In genomic region chr5:4773090-4773772, GRCm38 (mm10) we compare ENCODE assay signal across 17 mouse cellular contexts. TPM values are rescaled to one million over a fixed set of nuclear protein-coding genes. Genes with fewer than 3 reads are reported as not detected.
DNase-seq lines count a peak whose midpoint lies in the region; ATAC-seq and TF ChIP-seq lines count a peak whose summit lies in the region.
"Had no signal": no experiment of that assay in that cellular context is flagged by ENCODE, and none has a peak within 500 bp of the region (broad histone marks: within the 10 kb centered on the region; RNA-seq: fewer than 3 reads in every experiment).

No protein-coding gene starts in this region.

- H3K36me3 ChIP-seq in hindbrain, embryonic 11.5 days (ENCODE audit: control insufficient read depth, insufficient read depth, low read length): no peaks in the 10 kb centered on the region
- no peaks in the 10 kb centered on the region for H3K36me3 ChIP-seq in hindbrain, embryonic 13.5 days
- no peaks in the 10 kb centered on the region for H3K36me3 ChIP-seq in forebrain, embryonic 10.5 days (replicated peaks)
- no peaks in the 10 kb centered on the region for H3K36me3 ChIP-seq in hindbrain, embryonic 16.5 days (ENCODE audit: control insufficient read depth, insufficient read depth, low read length)
- no peaks in the 10 kb centered on the region for H3K36me3 ChIP-seq in midbrain, postnatal 0 days (ENCODE audit: insufficient read depth, low read length)
- H3K36me3 ChIP-seq: heart, embryonic 12.5 days; limb, embryonic 12.5 days; liver, embryonic 13.5 days; lung, embryonic 15.5 days had no signal

- H3K4me2 ChIP-seq in hindbrain, embryonic 11.5 days (replicated peaks; ENCODE audit: low read depth, low read length): no peak overlapping the region
- H3K4me2 ChIP-seq in hindbrain, embryonic 13.5 days: no peak overlapping the region
- H3K4me2 ChIP-seq in hindbrain, embryonic 16.5 days (ENCODE audit: low read length): no peak overlapping the region
- no peak overlapping the region for H3K4me2 ChIP-seq in midbrain, postnatal 0 days (ENCODE audit: low read depth, low read length, poor library complexity, severe bottlenecking)
- H3K4me2 ChIP-seq: heart, embryonic 12.5 days; limb, embryonic 12.5 days; liver, embryonic 13.5 days; lung, embryonic 15.5 days had no signal

- no peak overlapping the region for H3K27ac ChIP-seq in hindbrain, embryonic 11.5 days (ENCODE audit: low read depth, low read length)
- no peak overlapping the region for H3K27ac ChIP-seq in hindbrain, embryonic 13.5 days
- H3K27ac ChIP-seq in forebrain, embryonic 10.5 days: peak overlapping the region; percentile 64
- no peak overlapping the region for H3K27ac ChIP-seq in hindbrain, embryonic 16.5 days (ENCODE audit: low read depth, low read length)
- H3K27ac ChIP-seq in midbrain, postnatal 0 days (ENCODE audit: low read depth, low read length): no peak overlapping the region
- H3K27ac ChIP-seq: layer of hippocampus, adult 2 months; left cerebral cortex, adult 2 months; limb, embryonic 12.5 days; liver, embryonic 13.5 days; lung, embryonic 15.5 days had no signal

- 0 out of 2 replicates have a peak, but pooled peaks have one; percentile 10 for TF ChIP-seq CTCF in midbrain, postnatal 0 days (IDR thresholded peaks at IDR 0.05)

- H3K4me1 ChIP-seq in hindbrain, embryonic 11.5 days (replicated peaks; ENCODE audit: control insufficient read depth, insufficient read depth, low read length): no peaks in the 10 kb centered on the region; the same call in 1 of the 2 replicates
- H3K4me1 ChIP-seq in hindbrain, embryonic 13.5 days (replicated peaks): 0 out of 2 replicates have a peak, but pooled peaks cover 7% of the 10 kb centered on the region
- H3K4me1 ChIP-seq in forebrain, embryonic 10.5 days: peaks cover 17% of the 10 kb centered on the region
- H3K4me1 ChIP-seq in hindbrain, embryonic 16.5 days (ENCODE audit: control insufficient read depth, insufficient read depth, low read depth, low read length): peaks cover 5% of the 10 kb centered on the region; the same call in 1 of the 2 replicates
- H3K4me1 ChIP-seq in midbrain, postnatal 0 days (ENCODE audit: insufficient read depth, low read length): 0 out of 2 replicates have a peak, but pooled peaks cover 3% of the 10 kb centered on the region
- H3K4me1 ChIP-seq: heart, embryonic 12.5 days; liver, embryonic 13.5 days; lung, embryonic 15.5 days had no signal

- 30% methylated on average over 9 of the region's 9 CpGs for WGBS in hindbrain, embryonic 11.5 days
- 13% methylated on average over 9 of the region's 9 CpGs for WGBS in hindbrain, embryonic 13.5 days
- WGBS in forebrain, embryonic 10.5 days: 34% methylated on average over 9 of the region's 9 CpGs
- WGBS in hindbrain, embryonic 16.5 days: 22% methylated on average over 9 of the region's 9 CpGs
- 20% methylated on average over 9 of the region's 9 CpGs for WGBS in midbrain, postnatal 0 days

- no peak overlapping the region for H3K9ac ChIP-seq in hindbrain, embryonic 11.5 days (ENCODE audit: low read depth, low read length)
- no peak overlapping the region for H3K9ac ChIP-seq in hindbrain, embryonic 13.5 days
- no peak overlapping the region for H3K9ac ChIP-seq in hindbrain, embryonic 16.5 days (ENCODE audit: low read depth, low read length)
- H3K9ac ChIP-seq in midbrain, postnatal 0 days (replicated peaks; ENCODE audit: low read length, poor library complexity, severe bottlenecking): no peak overlapping the region
- H3K9ac ChIP-seq: heart, embryonic 12.5 days; limb, embryonic 12.5 days; liver, embryonic 13.5 days; lung, embryonic 15.5 days had no signal

- H3K4me3 ChIP-seq in hindbrain, embryonic 11.5 days (ENCODE audit: low read depth, low read length): no peak overlapping the region
- no peak overlapping the region for H3K4me3 ChIP-seq in hindbrain, embryonic 13.5 days
- H3K4me3 ChIP-seq in forebrain, embryonic 10.5 days: no peak overlapping the region
- no peak overlapping the region for H3K4me3 ChIP-seq in hindbrain, embryonic 16.5 days (ENCODE audit: low read length)
- no peak overlapping the region for H3K4me3 ChIP-seq in midbrain, postnatal 0 days (ENCODE audit: low read depth, low read length)
- H3K4me3 ChIP-seq: heart, embryonic 12.5 days; layer of hippocampus, adult 2 months; left cerebral cortex, adult 2 months; limb, embryonic 12.5 days; liver, embryonic 13.5 days; lung, embryonic 15.5 days had no signal

- peak; percentile 20 for DNase-seq in hindbrain, embryonic 11.5 days (ENCODE audit: low spot score)
- no peak for DNase-seq in forebrain, embryonic 10.5 days (ENCODE audit: extremely low spot score, low spot score)
- DNase-seq in midbrain, postnatal 0 days (ENCODE audit: low spot score): no peak
- DNase-seq in cerebellum, adult 11-12 months: no peak
- no peak for DNase-seq in thymus, adult 18-20 months
- DNase-seq in kidney, postnatal 14 days: no peak
- DNase-seq: adrenal gland, postnatal 36 days; B cell, adult 2 months; cerebellum, adult 9-11 months; liver, embryonic 13.5 days had no signal

- ATAC-seq in hindbrain, embryonic 11.5 days (ENCODE audit: low FRiP score): no peak
- no peak for ATAC-seq in hindbrain, embryonic 13.5 days (ENCODE audit: low FRiP score)
- ATAC-seq in hindbrain, embryonic 16.5 days: 0 out of 2 replicates have a peak, but pooled peaks have one; percentile 20
- ATAC-seq in midbrain, postnatal 0 days (ENCODE audit: low FRiP score): no peak

- H3K27me3 ChIP-seq in hindbrain, embryonic 11.5 days (ENCODE audit: control insufficient read depth, insufficient read depth, low read length): no peaks in the 10 kb centered on the region
- H3K27me3 ChIP-seq in hindbrain, embryonic 13.5 days: no peaks in the 10 kb centered on the region
- H3K27me3 ChIP-seq in forebrain, embryonic 10.5 days (ENCODE audit: poor library complexity, severe bottlenecking): no peaks in the 10 kb centered on the region
- H3K27me3 ChIP-seq in hindbrain, embryonic 16.5 days (replicated peaks; ENCODE audit: control insufficient read depth, insufficient read depth, low read length): no peaks in the 10 kb centered on the region
- no peaks in the 10 kb centered on the region for H3K27me3 ChIP-seq in midbrain, postnatal 0 days (ENCODE audit: insufficient read depth, low read length)
- H3K27me3 ChIP-seq: heart, embryonic 12.5 days; limb, embryonic 12.5 days; liver, embryonic 13.5 days; lung, embryonic 15.5 days had no signal

- no peaks in the 10 kb centered on the region for H3K9me3 ChIP-seq in hindbrain, embryonic 11.5 days (ENCODE audit: control insufficient read depth, low read length)
- H3K9me3 ChIP-seq in hindbrain, embryonic 13.5 days: no peaks in the 10 kb centered on the region
- H3K9me3 ChIP-seq in forebrain, embryonic 10.5 days: no peaks in the 10 kb centered on the region
- no peaks in the 10 kb centered on the region for H3K9me3 ChIP-seq in hindbrain, embryonic 16.5 days (ENCODE audit: control insufficient read depth, low read length)
- no peaks in the 10 kb centered on the region for H3K9me3 ChIP-seq in midbrain, postnatal 0 days (ENCODE audit: low read length)
- H3K9me3 ChIP-seq: heart, embryonic 12.5 days; limb, embryonic 12.5 days; liver, embryonic 13.5 days; lung, embryonic 15.5 days had no signal

RNA-seq across cellular contexts. Expression of gene Fzd1, which starts 15.4 kb away (rescaled TPM):
- 11.7 and 14.2 TPM in 2 replicates for polyA plus RNA-seq in hindbrain, embryonic 11.5 days (2014; fragmentation: Nextera tagmentation; extraction: Ambion mirVana)
- 10.0 and 10.3 TPM in 2 replicates for polyA plus RNA-seq in hindbrain, embryonic 13.5 days (2015; fragmentation: Nextera tagmentation; extraction: Ambion mirVana)
- polyA plus RNA-seq in forebrain, embryonic 10.5 days (2016; fragmentation: Nextera tagmentation; extraction: Ambion mirVana): 13.5 and 13.9 TPM in 2 replicates
- 7.5 and 9.1 TPM in 2 replicates for polyA plus RNA-seq in hindbrain, embryonic 16.5 days (2015; fragmentation: Nextera tagmentation; extraction: Ambion mirVana)
- 105 and 112 TPM in 2 replicates for total RNA-seq in midbrain, postnatal 0 days (2014; rRNA removed)
- polyA plus RNA-seq in midbrain, postnatal 0 days (2015; fragmentation: Nextera tagmentation; extraction: Ambion mirVana): 14.1 and 16.2 TPM in 2 replicates
